Mouse (Mus musculus) midbrain, postnatal 0 days (tissue): ENCODE measurements around the gene Fmnl2. TPM values are rescaled to one million over a fixed set of nuclear protein-coding genes. Genes with fewer than 3 reads are reported as not detected.

Experiments used
- ATAC-seq: fragments of 200-750 bp; cut with Nextera tagmentation; 2 replicates; pipeline ENCODE4 v1.8.0; 2017; ENCODE audit warnings: moderate number of reproducible peaks, mild to moderate bottlenecking, moderate TSS enrichment, moderate library complexity; ENCODE audit not compliant: low FRiP score
- DNase-seq: peaks from one replicate; pipeline ENCODE4 v3.0.0-alpha.2; 2015; ENCODE audit warnings: low spot score
- H3K27ac ChIP-seq: fragments of 300-500 bp; sonication (generic); 2 replicates; pipeline ENCODE4 v1.5.1; 2014; ENCODE audit warnings: low read depth, mild to moderate bottlenecking, low read length, mixed read lengths
- H3K27me3 ChIP-seq: fragments of 300-500 bp; sonication (generic); 2 replicates; pipeline ENCODE4 v1.6.1; 2014; ENCODE audit warnings: low read length, control low read depth, mixed read lengths; ENCODE audit not compliant: insufficient read depth
- H3K36me3 ChIP-seq: fragments of 300-500 bp; sonication (generic); 2 replicates; pipeline ENCODE4 v1.6.1; 2014; ENCODE audit warnings: low read length, control low read depth, mixed read lengths; ENCODE audit not compliant: insufficient read depth
- H3K4me1 ChIP-seq: fragments of 300-500 bp; sonication (generic); 2 replicates; pipeline ENCODE4 v1.6.1; 2014; ENCODE audit warnings: mild to moderate bottlenecking, control low read depth, antibody characterized with exemption, low read length, mixed read lengths; ENCODE audit not compliant: insufficient read depth
- H3K4me2 ChIP-seq: fragments of 300-500 bp; sonication (generic); 2 replicates; pipeline ENCODE4 v1.6.1; 2014; ENCODE audit warnings: low read depth, mild to moderate bottlenecking, low read length, mixed read lengths; ENCODE audit not compliant: poor library complexity, severe bottlenecking
- H3K4me3 ChIP-seq: fragments of 300-500 bp; sonication (generic); 2 replicates; pipeline ENCODE4 v1.5.1; 2014; ENCODE audit warnings: low read depth, mild to moderate bottlenecking, low read length, moderate library complexity
- H3K9ac ChIP-seq: fragments of 300-500 bp; sonication (generic); replicated peaks from 2 replicates; pipeline ENCODE4 v1.6.1; 2014; ENCODE audit warnings: mild to moderate bottlenecking, low read length, moderate library complexity, mixed read lengths; ENCODE audit not compliant: poor library complexity, severe bottlenecking
- H3K9me3 ChIP-seq: fragments of 300-500 bp; sonication (generic); 2 replicates; pipeline ENCODE4 v1.6.1; 2016; ENCODE audit warnings: low read length, control low read depth
- CTCF ChIP-seq: IDR thresholded peaks from 2 replicates; pipeline ENCODE4 v1.5.1; 2016; ENCODE audit warnings: antibody characterized with exemption, mild to moderate bottlenecking
- WGBS: fragments of 180-500 bp; shearing (Covaris S2); extraction: QIAGEN DNeasy Blood & Tissue Kit; methylation state at CpG from one replicate; pipeline ENCODE4 v1.1.7; 2014; 5-methylcytosine and 5-hydroxymethylcytosine counted together
- polyA plus RNA-seq: library from polyadenylated mRNA; unstranded; fragments of >200 nt; fragmentation: Nextera tagmentation; extraction: Ambion mirVana; gene quantifications from 2 replicates; pipeline ENCODE4 v1.2.1, GENCODE M21; 2015
- total RNA-seq: library from RNA; depleted of rRNA; stranded (reverse); fragments of >200 nt; gene quantifications from 2 replicates; pipeline ENCODE4 v1.2.3, GENCODE M21; 2014

Gene Fmnl2
- total and polyA plus RNA-seq, 2 experiments from 2014 or later, result 8.4 to 27.0 TPM

GRCm38 (mm10) chr2:52860111-52860775, 2.6 kb downstream of the Fmnl2 start:
- no peaks in the 10 kb centered on the region for H3K27me3 ChIP-seq
- H3K4me3 ChIP-seq, result peak overlapping the region; percentile 87
- H3K27ac ChIP-seq, result no peak overlapping the region
- H3K9ac ChIP-seq, result 0 out of 2 replicates have a peak overlapping the region, but pooled peaks have one; percentile 33
- H3K4me1 ChIP-seq, result peaks cover 3% of the 10 kb centered on the region; the same call in 1 of the 2 replicates
- no peak for TF ChIP-seq CTCF
- peak overlapping the region; percentile 91 for H3K4me2 ChIP-seq
- WGBS, result 12% methylated on average over 8 of the region's 8 CpGs
- no peak for ATAC-seq
- H3K36me3 ChIP-seq, result no peaks in the 10 kb centered on the region
- H3K9me3 ChIP-seq, result no peaks in the 10 kb centered on the region
- peak; percentile 21 for DNase-seq

- Histone ChIP-seq H3K36me3 (no peaks in the 10 kb centered on the region), H3K9ac (no peak overlapping the region), H3K27me3 (no peaks in the 10 kb centered on the region), H3K4me2 (no peak overlapping the region), H3K4me1 (peaks cover 3% of the 10 kb centered on the region; the same call in 1 of the 2 replicates), H3K27ac (no peak overlapping the region), H3K4me3 (no peak overlapping the region), H3K9me3 (no peaks in the 10 kb centered on the region)
- ATAC-seq (no peak), DNase-seq (no peak)
- 88% methylated on average over 9 of the region's 9 CpGs for WGBS
- TF ChIP-seq CTCF, result no peak
Observed at GRCm38 (mm10) chr2:52862046-52862759, 4.5 kb downstream of the Fmnl2 start.

GRCm38 (mm10) chr2:52862760-52863124, 5.1 kb downstream of the Fmnl2 start:
- 83% methylated on average over 4 of the region's 4 CpGs for whole genome bisulfite sequencing
- Histone ChIP-seq H3K9me3 (no peaks in the 10 kb centered on the region), H3K36me3 (no peaks in the 10 kb centered on the region), H3K27me3 (no peaks in the 10 kb centered on the region), H3K9ac (no peak overlapping the region), H3K4me3 (no peak overlapping the region), H3K27ac (no peak overlapping the region), H3K4me1 (peaks cover 3% of the 10 kb centered on the region; the same call in 1 of the 2 replicates), H3K4me2 (no peak overlapping the region)
- DNase-seq, result no peak
- ATAC-seq, result no peak
- TF ChIP-seq CTCF, result no peak

GRCm38 (mm10) chr2:52864635-52865034, 7.0 kb downstream of the Fmnl2 start:
- H3K4me1 ChIP-seq, result no peaks in the 10 kb centered on the region; the same call in 1 of the 2 replicates
- no peaks in the 10 kb centered on the region for H3K27me3 ChIP-seq
- no peak overlapping the region for H3K27ac ChIP-seq
- TF ChIP-seq CTCF, result no peak
- no peaks in the 10 kb centered on the region for H3K36me3 ChIP-seq
- 94% methylated on average over 7 of the region's 7 CpGs for WGBS
- no peak overlapping the region for H3K4me2 ChIP-seq
- no peak for DNase-seq
- H3K4me3 ChIP-seq, result no peak overlapping the region
- H3K9ac ChIP-seq, result no peak overlapping the region
- no peak for ATAC-seq
- H3K9me3 ChIP-seq, result no peaks in the 10 kb centered on the region

- DNase-seq (no peak), ATAC-seq (no peak)
- Histone ChIP-seq H3K4me3 (no peak overlapping the region), H3K4me2 (no peak overlapping the region), H3K9ac (no peak overlapping the region), H3K9me3 (no peaks in the 10 kb centered on the region), H3K27me3 (no peaks in the 10 kb centered on the region), H3K4me1 (no peaks in the 10 kb centered on the region; the same call in 1 of the 2 replicates), H3K36me3 (no peaks in the 10 kb centered on the region), H3K27ac (no peak overlapping the region)
- WGBS, result 84% methylated on average over 3 of the region's 3 CpGs
- no peak for TF ChIP-seq CTCF
Observed at GRCm38 (mm10) chr2:52866151-52866550, 8.5 kb downstream of the Fmnl2 start.

- no peaks in the 10 kb centered on the region for H3K27me3 ChIP-seq
- no peaks in the 10 kb centered on the region for H3K4me1 ChIP-seq
- 93% methylated on average over 9 of the region's 9 CpGs for WGBS
- H3K4me3 ChIP-seq, result no peak overlapping the region
- no peak overlapping the region for H3K9ac ChIP-seq
- ATAC-seq (no peak), DNase-seq (no peak)
- no peaks in the 10 kb centered on the region for H3K36me3 ChIP-seq
- no peak overlapping the region for H3K4me2 ChIP-seq
- no peak for TF ChIP-seq CTCF
- no peak overlapping the region for H3K27ac ChIP-seq
- no peaks in the 10 kb centered on the region for H3K9me3 ChIP-seq
Observed at GRCm38 (mm10) chr2:52867781-52868180, 10.1 kb downstream of the Fmnl2 start.
